ENCODE assay signal across 8 mouse cellular contexts in the genomic region with DNA sequence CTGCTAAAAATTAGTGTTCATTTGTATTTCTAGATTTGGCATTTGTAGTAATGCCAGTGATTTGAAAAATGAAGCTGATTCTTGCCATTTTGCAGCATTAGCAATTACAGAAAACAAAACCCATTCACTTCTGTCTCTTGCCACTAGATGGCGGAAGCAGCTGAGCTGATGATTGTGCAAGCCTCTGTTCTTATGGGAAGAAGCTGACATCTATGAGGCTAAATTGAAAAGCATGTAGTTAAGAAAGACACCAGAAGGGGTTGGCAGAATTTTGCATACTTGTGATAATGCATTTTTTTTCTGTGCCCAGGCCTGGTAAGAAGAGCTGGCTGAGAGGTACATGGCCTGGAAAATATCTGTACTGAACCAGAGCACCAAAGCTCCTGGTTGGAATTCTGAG.
DNase-seq lines count a peak whose midpoint lies in the region; ATAC-seq and TF ChIP-seq lines count a peak whose summit lies in the region.

No protein-coding gene starts in this region.

- 0% methylated on average over 1 of the region's 1 CpGs for WGBS in kidney, postnatal 0 days
- WGBS in liver, embryonic 13.5 days (ENCODE audit: insufficient replicate concordance), result 0% methylated on average over 1 of the region's 1 CpGs
- 2% methylated on average over 1 of the region's 1 CpGs for WGBS in neural tube, embryonic 13.5 days

- H3K27me3 ChIP-seq in kidney, postnatal 0 days (ENCODE audit: insufficient read depth, low read length), result no peaks in the 10 kb centered on the region
- no peaks in the 10 kb centered on the region for H3K27me3 ChIP-seq in liver, embryonic 13.5 days
- H3K27me3 ChIP-seq in neural tube, embryonic 13.5 days, result no peaks in the 10 kb centered on the region

- no peak overlapping the region for H3K4me3 ChIP-seq in kidney, postnatal 0 days (replicated peaks; ENCODE audit: low read depth, low read length)
- H3K4me3 ChIP-seq in liver, embryonic 13.5 days (replicated peaks), result no peak overlapping the region
- H3K4me3 ChIP-seq in neural tube, embryonic 13.5 days, result no peak overlapping the region

- no peak overlapping the region for H3K4me2 ChIP-seq in kidney, postnatal 0 days (ENCODE audit: low read length)
- H3K4me2 ChIP-seq in liver, embryonic 13.5 days, result no peak overlapping the region
- H3K4me2 ChIP-seq in neural tube, embryonic 13.5 days, result no peak overlapping the region

- no peak overlapping the region for H3K9ac ChIP-seq in kidney, postnatal 0 days (ENCODE audit: low read depth, low read length)
- H3K9ac ChIP-seq in liver, embryonic 13.5 days, result no peak overlapping the region
- H3K9ac ChIP-seq in neural tube, embryonic 13.5 days, result no peak overlapping the region

- peak; percentile 97 for TF ChIP-seq CTCF in kidney, postnatal 0 days (IDR thresholded peaks at IDR 0.05; ENCODE audit: low read depth)

- DNase-seq in A20 (ENCODE audit: low read depth, low spot score), result peak; percentile 44
- DNase-seq in MN1 (ENCODE audit: low spot score), result peak; percentile 92
- DNase-seq in cerebellum, adult 9-10 months, result peak; percentile 82
- peak; percentile 23 to 63 for DNase-seq in frontal cortex, postnatal 10 days (ENCODE audit: low spot score in 2 of 2)
- peak; percentile 88 for DNase-seq in kidney, postnatal 0 days (ENCODE audit: low spot score)
- peak; percentile 2 for DNase-seq in liver, embryonic 13.5 days

- H3K4me1 ChIP-seq in kidney, postnatal 0 days (replicated peaks; ENCODE audit: insufficient read depth, low read length), result no peaks in the 10 kb centered on the region
- no peaks in the 10 kb centered on the region for H3K4me1 ChIP-seq in liver, embryonic 13.5 days (replicated peaks)
- peaks cover 7% of the 10 kb centered on the region; the same call in 1 of the 2 replicates for H3K4me1 ChIP-seq in neural tube, embryonic 13.5 days (replicated peaks)

- H3K36me3 ChIP-seq in kidney, postnatal 0 days (ENCODE audit: insufficient read depth, low read length), result no peaks in the 10 kb centered on the region
- no peaks in the 10 kb centered on the region for H3K36me3 ChIP-seq in liver, embryonic 13.5 days
- H3K36me3 ChIP-seq in neural tube, embryonic 13.5 days, result no peaks in the 10 kb centered on the region

- no peaks in the 10 kb centered on the region for H3K9me3 ChIP-seq in kidney, postnatal 0 days (replicated peaks; ENCODE audit: low read length)
- H3K9me3 ChIP-seq in liver, embryonic 13.5 days (replicated peaks), result no peaks in the 10 kb centered on the region
- no peaks in the 10 kb centered on the region for H3K9me3 ChIP-seq in neural tube, embryonic 13.5 days

- no peak for ATAC-seq in kidney, postnatal 0 days (replicated peaks; ENCODE audit: low FRiP score, low read depth)
- ATAC-seq in liver, embryonic 13.5 days (ENCODE audit: low read depth), result no peak
- peak; percentile 76; the same call in 1 of the 2 replicates for ATAC-seq in neural tube, embryonic 13.5 days (ENCODE audit: low read depth)
- ATAC-seq in monocyte, adult 5-6 weeks (replicated peaks; ENCODE audit: insufficient number of reproducible peaks, low FRiP score, low TSS enrichment, poor library complexity, severe bottlenecking), result no peak

- no peak overlapping the region for H3K27ac ChIP-seq in kidney, postnatal 0 days
- H3K27ac ChIP-seq in liver, embryonic 13.5 days, result no peak overlapping the region
- no peak overlapping the region for H3K27ac ChIP-seq in neural tube, embryonic 13.5 days (replicated peaks)

Comparison
In these comparisons a context has a peak if more than half of its experiments do, and no peak if none do; other contexts are left out.
1. DNase-seq: peak in every context shown above with its lines; median percentile 92 in MN1; 88 in kidney, postnatal 0 days; 82 in cerebellum, adult 9-10 months; 44 in A20; 43 in frontal cortex, postnatal 10 days; 2 in liver, embryonic 13.5 days.